Mouse (Mus musculus) forebrain, embryonic 10.5 days (tissue): ENCODE results near the gene Mrgpre. TPM values are rescaled to one million over a fixed set of nuclear protein-coding genes. Genes with fewer than 3 reads are reported as not detected.

ENCODE experiments used
- DNase-seq: peaks from one replicate; pipeline ENCODE4 v3.0.0-alpha.2; 2017; ENCODE audit warnings: low spot score; ENCODE audit errors: extremely low spot score
- H3K27ac ChIP-seq: fragments of 300-500 bp; sonication (generic); 2 replicates; pipeline ENCODE4 v1.5.1; 2016; ENCODE audit warnings: mild to moderate bottlenecking
- H3K27me3 ChIP-seq: fragments of 300-500 bp; sonication (generic); 2 replicates; pipeline ENCODE4 v1.6.1; 2016; ENCODE audit warnings: mild to moderate bottlenecking; ENCODE audit not compliant: poor library complexity, severe bottlenecking
- H3K36me3 ChIP-seq: fragments of 300-500 bp; sonication (generic); replicated peaks from 2 replicates; pipeline ENCODE4 v1.6.1; 2016; ENCODE audit warnings: mild to moderate bottlenecking, moderate library complexity
- H3K4me1 ChIP-seq: fragments of 300-500 bp; sonication (generic); 2 replicates; pipeline ENCODE4 v1.6.1; 2016
- H3K4me3 ChIP-seq: fragments of 300-500 bp; sonication (generic); 2 replicates; pipeline ENCODE4 v1.5.1; 2016; ENCODE audit warnings: mild to moderate bottlenecking, moderate library complexity
- H3K9me3 ChIP-seq: fragments of 300-500 bp; sonication (generic); 2 replicates; pipeline ENCODE4 v1.6.1; 2016; ENCODE audit warnings: mild to moderate bottlenecking, moderate library complexity
- WGBS: fragments of 180-500 bp; shearing (Covaris S2); methylation state at CpG from one replicate; pipeline ENCODE4 v1.1.7; 2016; 5-methylcytosine and 5-hydroxymethylcytosine counted together
- polyA plus RNA-seq: library from polyadenylated mRNA; unstranded; fragments of >200 nt; fragmentation: Nextera tagmentation; extraction: Ambion mirVana; gene quantifications from 2 replicates; pipeline ENCODE4 v1.2.1, GENCODE M21; 2016

Mrgpre gene
- polyA plus RNA-seq = 1.4 and 1.5 TPM in 2 replicates

DNA sequence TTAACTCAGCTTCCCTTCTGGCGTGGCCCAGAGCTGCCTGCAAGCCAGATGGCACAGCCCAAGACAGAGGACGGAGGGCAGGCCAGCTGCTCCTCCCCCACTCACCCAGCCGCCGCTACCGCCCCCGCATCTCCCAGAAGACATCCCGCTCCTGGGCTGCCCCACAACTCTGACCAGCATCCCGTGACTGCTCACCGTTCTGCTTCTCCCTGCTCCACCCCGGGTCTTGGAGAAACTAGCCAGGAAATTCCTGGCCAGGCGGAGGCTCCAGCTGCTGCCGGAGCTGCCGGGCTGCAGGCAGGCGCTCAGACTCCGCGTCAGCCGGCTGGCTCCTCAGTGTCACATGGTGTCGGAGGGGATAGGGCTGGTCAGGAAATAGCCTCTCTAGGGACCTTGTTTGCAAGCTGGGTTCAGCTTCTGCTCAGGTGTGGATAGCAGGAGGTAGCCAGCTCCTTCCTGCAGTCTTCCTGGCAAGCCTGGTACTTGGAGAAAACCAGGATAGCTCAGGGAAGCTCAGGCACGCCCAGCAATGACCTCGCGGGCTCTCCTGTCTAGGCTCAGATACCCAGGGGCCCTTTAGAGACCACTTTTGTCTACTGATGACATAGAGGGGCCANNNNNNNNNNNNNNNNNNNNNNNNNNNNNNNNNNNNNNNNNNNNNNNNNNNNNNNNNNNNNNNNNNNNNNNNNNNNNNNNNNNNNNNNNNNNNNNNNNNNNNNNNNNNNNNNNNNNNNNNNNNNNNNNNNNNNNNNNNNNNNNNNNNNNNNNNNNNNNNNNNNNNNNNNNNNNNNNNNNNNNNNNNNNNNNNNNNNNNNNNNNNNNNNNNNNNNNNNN is at the start of gene Mrgpre:
TSS of gene Mrgpre (minus strand) at position 505 of the 834 bp plus-strand sequence.
- peak; percentile 62 for DNase-seq
- 4% methylated on average over 21 of the region's 21 CpGs for WGBS
- H3K36me3 ChIP-seq = no peaks in the 10 kb centered on the region
- no peaks in the 10 kb centered on the region for H3K9me3 ChIP-seq
- H3K4me1 ChIP-seq = peaks cover 29% of the 10 kb centered on the region
- H3K27me3 ChIP-seq = peaks cover 50% of the 10 kb centered on the region
- peak within 1 kb of the TSS; percentile 83 for H3K27ac ChIP-seq
- H3K4me3 ChIP-seq = peak within 1 kb of the TSS; percentile 59

DNA sequence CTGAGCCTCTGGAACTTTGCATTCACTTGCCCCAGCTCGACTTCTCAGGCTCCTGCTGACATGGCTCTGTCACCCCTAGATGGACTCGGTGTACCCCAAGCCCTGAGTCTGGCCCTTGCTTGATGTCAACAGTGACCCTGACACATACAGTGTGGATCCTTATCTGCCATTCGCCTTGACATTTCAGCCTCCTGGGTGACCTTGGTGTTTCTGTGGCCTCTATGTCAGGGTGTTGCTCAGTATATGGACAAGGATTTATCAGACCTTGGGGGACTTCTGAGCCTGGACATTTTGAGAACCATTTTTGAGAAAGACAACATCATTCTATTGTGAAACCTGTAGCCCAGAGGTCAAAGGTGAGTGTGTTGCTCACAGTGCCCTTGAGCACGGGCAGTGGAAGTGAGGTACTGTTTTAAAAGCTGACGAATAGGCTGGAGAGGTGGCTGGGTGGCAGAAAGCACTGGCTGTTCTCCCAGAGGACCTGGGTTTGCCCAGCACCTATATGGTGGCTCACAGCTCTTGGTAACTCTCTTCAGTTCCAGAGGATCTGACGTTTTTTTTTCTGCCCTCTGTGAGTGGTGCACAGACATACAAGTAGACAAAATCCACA is 49.4 kb upstream of the Mrgpre start:
- H3K36me3 ChIP-seq = peaks cover 72% of the 10 kb centered on the region
- no peak overlapping the region for H3K4me3 ChIP-seq
- H3K9me3 ChIP-seq = no peaks in the 10 kb centered on the region
- no peak overlapping the region for H3K27ac ChIP-seq
- 86% methylated on average over 6 of the region's 6 CpGs for WGBS
- H3K27me3 ChIP-seq = no peaks in the 10 kb centered on the region
- no peak for DNase-seq
- peaks cover 45% of the 10 kb centered on the region for H3K4me1 ChIP-seq

DNA sequence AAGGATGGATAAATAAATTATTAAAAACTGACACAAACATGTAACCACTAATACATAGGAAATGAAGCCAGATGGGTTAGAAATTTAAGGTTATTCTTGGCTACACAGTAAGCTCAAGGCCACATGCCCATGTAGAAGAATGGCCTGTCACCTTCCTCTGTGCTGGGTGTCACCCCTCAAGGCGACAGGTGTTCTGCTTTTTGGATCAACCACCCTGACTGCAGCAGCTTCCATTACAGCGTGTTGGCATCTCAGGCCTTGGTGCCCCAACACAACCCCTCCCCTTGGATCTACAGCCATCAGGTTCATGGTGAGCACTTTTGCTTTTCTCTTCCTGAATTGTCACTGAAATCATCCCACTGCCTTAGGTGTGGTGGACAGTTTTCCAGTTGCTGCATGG is 48.3 kb upstream of the Mrgpre start:
- Histone ChIP-seq H3K27me3 (no peaks in the 10 kb centered on the region), H3K9me3 (no peaks in the 10 kb centered on the region), H3K36me3 (peaks cover 61% of the 10 kb centered on the region), H3K4me1 (peaks cover 45% of the 10 kb centered on the region), H3K27ac (no peak overlapping the region), H3K4me3 (no peak overlapping the region)
- WGBS = 88% methylated on average over 2 of the region's 2 CpGs
- DNase-seq = no peak

DNA sequence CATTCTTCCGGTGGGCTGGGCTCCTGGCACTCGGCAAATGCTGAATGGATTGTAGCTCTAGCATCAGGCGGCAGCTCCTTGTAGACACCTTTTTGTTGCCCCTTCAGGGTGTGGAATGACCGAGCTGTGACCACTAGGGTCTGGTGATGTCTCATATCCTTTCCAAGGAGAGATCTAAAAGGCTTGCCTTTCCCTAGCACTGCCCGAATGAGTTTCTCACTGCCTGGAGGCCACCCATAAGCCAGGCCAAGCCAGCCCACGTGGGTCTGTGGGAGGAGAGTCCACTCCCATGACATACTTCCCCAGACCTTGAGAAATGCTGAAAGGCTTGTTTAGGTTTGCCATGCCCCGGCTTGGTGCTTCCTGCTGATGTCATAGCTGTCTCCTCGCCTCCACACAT is 47.9 kb upstream of the Mrgpre start:
- 88% methylated on average over 8 of the region's 8 CpGs for WGBS
- peaks cover 45% of the 10 kb centered on the region for H3K4me1 ChIP-seq
- H3K9me3 ChIP-seq = no peaks in the 10 kb centered on the region

DNA sequence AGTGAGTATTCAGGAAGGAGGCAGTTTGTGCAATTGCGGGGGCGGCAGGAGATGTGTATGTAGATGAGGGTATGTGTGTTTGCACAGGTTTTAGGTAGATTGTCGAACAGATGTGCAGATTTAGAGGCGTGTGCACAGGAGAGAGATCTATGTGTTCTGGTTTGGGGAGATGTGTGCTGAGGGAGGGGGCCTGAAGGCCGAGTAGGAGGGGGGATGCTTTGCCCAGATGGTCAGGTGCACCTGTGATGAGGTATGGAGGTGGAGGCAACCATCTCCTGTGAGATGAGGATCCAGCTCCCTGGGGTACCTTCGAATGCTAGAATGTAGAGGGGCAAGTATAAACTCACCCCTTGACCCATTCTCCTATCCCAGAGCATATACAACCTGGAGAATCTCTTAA is 46.1 kb upstream of the Mrgpre start:
- H3K27ac ChIP-seq = peak overlapping the region; percentile 95
- peak overlapping the region; percentile 71 for H3K4me3 ChIP-seq
- WGBS = 17% methylated on average over 6 of the region's 6 CpGs
- no peak for DNase-seq
- no peaks in the 10 kb centered on the region for H3K27me3 ChIP-seq
- H3K36me3 ChIP-seq = peaks cover 39% of the 10 kb centered on the region
- H3K4me1 ChIP-seq = peaks cover 41% of the 10 kb centered on the region
- H3K9me3 ChIP-seq = no peaks in the 10 kb centered on the region

More for the DNA sequence above, 47.9 kb upstream of the Mrgpre start:
- H3K27ac ChIP-seq = no peak overlapping the region
- H3K4me3 ChIP-seq = no peak overlapping the region
- peaks cover 57% of the 10 kb centered on the region for H3K36me3 ChIP-seq
- H3K27me3 ChIP-seq = no peaks in the 10 kb centered on the region
- no peak for DNase-seq

DNA sequence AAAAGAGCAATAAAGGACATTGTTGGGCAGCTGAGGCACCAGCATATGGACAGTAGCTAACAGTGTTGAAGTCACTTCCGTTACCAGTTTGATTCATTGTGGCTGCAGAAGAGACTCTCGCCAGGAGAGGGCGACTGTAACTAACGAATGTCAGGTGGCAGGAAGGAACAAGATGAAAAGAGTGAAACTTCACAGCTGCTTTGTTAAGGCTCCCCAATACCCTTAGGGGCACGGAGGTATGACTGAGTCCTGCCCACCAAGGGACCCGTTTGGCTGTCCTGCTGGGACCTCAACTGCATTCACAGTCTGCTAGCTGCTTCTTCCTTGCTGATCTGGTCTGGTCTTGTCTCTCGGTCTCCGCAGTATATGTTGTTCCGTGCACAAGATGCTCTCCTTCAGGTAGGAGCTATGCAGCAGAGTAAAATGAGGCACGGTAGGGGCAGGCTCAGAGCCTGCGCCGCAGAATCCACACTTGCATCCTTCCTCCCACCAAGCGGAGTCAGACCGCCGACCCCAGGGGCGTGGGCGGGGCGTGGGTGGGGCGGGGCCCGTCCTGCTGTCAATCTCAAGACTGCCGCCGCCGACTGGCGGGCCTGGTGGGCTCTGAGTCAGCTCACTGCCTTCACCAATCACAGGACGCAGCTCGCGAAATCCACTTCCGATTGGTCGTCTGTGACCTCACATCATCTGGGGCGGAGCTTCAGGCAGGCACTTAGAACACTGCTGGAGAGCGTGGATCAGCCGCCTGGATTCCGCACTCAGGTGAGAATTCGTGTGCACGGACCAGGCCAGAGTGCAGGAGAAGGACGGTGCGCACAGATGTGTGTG is 45.4 kb upstream of the Mrgpre start:
- Histone ChIP-seq H3K9me3 (no peaks in the 10 kb centered on the region), H3K36me3 (peaks cover 35% of the 10 kb centered on the region), H3K4me1 (peaks cover 35% of the 10 kb centered on the region), H3K4me3 (peak overlapping the region; percentile 71), H3K27ac (peak overlapping the region; percentile 95), H3K27me3 (no peaks in the 10 kb centered on the region)
- 1% methylated on average over 37 of the region's 37 CpGs for WGBS
- peak; percentile 97 for DNase-seq

DNA sequence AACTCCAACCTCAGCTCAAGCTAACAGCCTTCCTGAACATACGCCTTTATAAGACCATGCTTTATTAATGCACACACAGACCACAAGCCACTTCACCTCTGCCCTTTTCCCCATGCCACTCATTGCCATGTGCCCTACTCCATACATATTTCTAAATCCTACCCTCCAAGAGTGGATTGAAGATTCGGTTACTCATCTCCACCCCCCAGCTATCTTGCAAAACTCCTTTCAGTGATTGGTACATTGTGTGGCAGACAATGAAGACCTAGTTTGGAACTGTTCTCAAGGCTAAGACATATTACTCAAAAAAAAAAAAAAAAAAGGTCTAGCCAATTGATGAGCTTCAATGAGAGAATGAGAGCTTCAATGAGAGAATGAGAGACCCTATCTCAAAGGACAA is 42.7 kb upstream of the Mrgpre start:
- peaks cover 32% of the 10 kb centered on the region for H3K4me1 ChIP-seq
- H3K36me3 ChIP-seq = peaks cover 8% of the 10 kb centered on the region
- no peak for DNase-seq
- WGBS = 90% methylated on average over 2 of the region's 2 CpGs
- no peaks in the 10 kb centered on the region for H3K9me3 ChIP-seq
- H3K27ac ChIP-seq = no peak overlapping the region
- no peaks in the 10 kb centered on the region for H3K27me3 ChIP-seq
- no peak overlapping the region for H3K4me3 ChIP-seq

DNA sequence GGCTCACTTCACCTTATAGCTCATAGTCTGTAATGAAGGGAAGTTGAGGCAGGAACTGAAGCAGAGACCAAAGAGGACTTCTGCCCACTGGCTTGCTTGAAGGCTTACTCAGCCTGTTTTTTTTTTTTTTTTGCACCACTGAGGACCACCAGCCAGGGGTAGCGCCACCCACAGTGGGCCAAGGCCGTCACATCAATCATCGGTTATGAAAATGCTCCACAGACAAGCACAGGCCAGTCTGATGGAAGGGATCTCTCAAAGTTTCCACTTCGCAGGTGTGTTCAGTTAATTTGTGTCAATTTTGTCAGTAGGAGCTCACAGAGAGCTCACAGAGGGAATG is 38.9 kb upstream of the Mrgpre start:
- Histone ChIP-seq H3K27ac (peak overlapping the region; percentile 91), H3K4me3 (peak overlapping the region; percentile 75), H3K4me1 (peaks cover 22% of the 10 kb centered on the region), H3K27me3 (no peaks in the 10 kb centered on the region), H3K36me3 (peaks cover 16% of the 10 kb centered on the region), H3K9me3 (no peaks in the 10 kb centered on the region)
- DNase-seq = no peak
- 81% methylated on average over 4 of the region's 4 CpGs for WGBS

DNA sequence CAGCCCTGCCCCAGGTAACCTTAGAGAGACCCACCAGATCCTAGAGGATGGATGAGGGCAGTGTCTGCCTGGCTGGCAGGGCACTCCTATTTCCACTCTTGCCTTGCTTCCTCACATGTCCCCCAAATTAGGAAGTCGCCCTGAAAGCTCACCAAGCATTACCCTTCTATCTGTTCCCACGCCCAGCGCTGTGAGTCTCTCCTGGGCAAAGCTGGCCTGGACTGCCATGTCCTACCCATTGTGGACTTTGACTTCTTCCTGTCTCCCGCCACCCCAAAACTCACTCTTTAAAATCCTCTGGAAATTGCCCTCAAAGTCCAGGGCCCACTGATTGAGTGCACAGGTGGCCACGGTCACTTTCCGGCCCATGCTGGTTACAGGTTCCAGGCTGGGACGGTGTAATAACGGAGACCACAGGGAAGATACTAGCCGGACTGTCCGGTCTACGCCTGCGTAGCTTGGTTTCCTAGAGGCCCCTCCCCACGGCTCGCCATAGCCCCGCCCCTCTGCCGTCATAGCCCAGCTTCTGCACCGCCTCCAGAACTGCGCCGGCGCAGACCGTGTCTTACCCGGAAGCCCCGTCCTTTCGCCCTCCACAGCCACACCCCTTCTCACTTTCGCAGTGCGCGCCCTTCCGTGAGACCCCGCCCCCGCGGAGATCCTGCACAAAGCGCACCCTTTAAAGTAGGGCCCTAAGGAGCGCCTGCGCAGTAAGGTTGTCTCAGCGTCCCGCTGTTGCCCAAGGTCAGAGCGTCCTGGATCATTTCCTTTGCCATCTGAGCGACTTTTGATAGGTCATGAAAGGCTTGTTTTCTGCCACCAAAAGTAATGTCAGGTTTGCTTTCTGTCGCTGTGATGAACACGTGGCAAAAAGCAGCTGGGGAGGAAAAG is 38.3 kb upstream of the Mrgpre start, which contains the start of the genes Nadsyn1 and Dhcr7:
TSS of gene Nadsyn1 (minus strand) at position 475 of the 891 bp plus-strand sequence.
TSS of gene Dhcr7 (plus strand) at position 771 of the 891 bp plus-strand sequence.
- no peaks in the 10 kb centered on the region for H3K9me3 ChIP-seq
- under 1% methylated on average over 40 of the region's 40 CpGs for WGBS
- peak within 1 kb of the TSS; percentile 75 for H3K4me3 ChIP-seq
- H3K27ac ChIP-seq = peak within 1 kb of the TSS; percentile 91
- H3K4me1 ChIP-seq = peaks cover 22% of the 10 kb centered on the region
- no peaks in the 10 kb centered on the region for H3K27me3 ChIP-seq
- peak; percentile 99 for DNase-seq
- H3K36me3 ChIP-seq = peaks cover 20% of the 10 kb centered on the region

DNA sequence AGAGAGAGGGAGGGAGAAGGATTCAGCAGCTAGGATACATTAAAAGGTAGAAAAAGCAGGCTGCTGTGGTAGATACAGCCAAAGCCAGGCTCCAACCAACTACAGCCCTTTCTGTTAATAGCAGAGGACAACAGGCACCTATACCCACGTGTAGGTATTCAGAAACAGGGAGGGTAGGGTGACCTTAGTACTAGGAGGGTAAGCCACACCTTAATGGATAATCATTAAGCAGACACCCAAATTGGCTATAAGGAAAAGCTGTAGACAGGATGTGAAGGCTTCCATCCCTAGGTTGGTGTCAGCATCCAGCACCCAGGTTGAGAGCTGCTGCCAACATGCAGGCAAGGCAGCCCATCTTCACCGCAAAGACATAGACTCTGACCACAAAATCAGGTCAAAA is 36.9 kb upstream of the Mrgpre start:
- no peak for DNase-seq
- H3K27ac ChIP-seq = no peak overlapping the region
- H3K9me3 ChIP-seq = no peaks in the 10 kb centered on the region
- H3K4me1 ChIP-seq = peaks cover 22% of the 10 kb centered on the region
- H3K4me3 ChIP-seq = no peak overlapping the region
- no peaks in the 10 kb centered on the region for H3K27me3 ChIP-seq
- H3K36me3 ChIP-seq = peaks cover 34% of the 10 kb centered on the region
- 85% methylated on average over 2 of the region's 2 CpGs for WGBS

DNA sequence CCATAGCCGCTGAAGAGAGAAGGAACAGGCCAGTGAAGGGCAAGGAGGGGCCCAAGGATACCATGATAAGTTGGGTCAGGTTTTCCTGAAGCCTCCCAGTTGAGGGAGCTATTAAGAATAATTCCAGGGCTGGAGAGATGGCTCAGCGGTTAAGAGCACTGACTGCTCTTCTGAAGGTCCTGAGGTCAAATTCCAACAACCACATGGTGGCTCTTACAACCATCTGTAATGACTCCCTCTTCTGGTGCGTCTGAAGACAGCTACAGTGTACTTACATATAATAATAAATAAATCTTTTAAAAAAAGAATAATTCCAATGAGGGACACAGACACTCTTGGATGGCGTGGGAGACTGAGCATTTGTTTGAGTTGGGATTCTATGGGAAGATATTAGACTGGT is 34.9 kb upstream of the Mrgpre start:
- peaks cover 22% of the 10 kb centered on the region for H3K4me1 ChIP-seq
- peaks cover 53% of the 10 kb centered on the region for H3K36me3 ChIP-seq
- H3K4me3 ChIP-seq = no peak overlapping the region
- no peak for DNase-seq
- WGBS = 83% methylated on average over 4 of the region's 4 CpGs
- no peaks in the 10 kb centered on the region for H3K9me3 ChIP-seq
- no peak overlapping the region for H3K27ac ChIP-seq
- no peaks in the 10 kb centered on the region for H3K27me3 ChIP-seq

DNA sequence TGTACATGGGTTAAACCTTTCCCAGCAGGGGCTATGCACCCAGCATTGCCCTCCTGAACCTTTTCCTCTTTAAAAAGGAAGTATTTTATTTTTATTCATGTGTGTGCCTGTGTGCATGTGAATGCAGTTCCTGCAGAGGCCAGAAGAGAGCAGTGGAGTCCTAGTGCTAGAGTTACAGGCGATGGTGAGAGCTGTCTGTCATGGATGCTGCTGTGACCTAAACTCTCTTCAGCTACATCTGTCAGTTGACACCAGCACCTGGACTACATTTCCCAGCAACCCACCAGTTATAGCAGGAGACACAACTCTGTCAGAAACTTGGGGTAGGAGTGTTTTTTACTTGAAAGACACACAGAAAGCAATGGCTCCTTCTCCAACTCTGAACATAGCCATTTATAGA is 24.6 kb upstream of the Mrgpre start:
- Histone ChIP-seq H3K36me3 (peaks cover 97% of the 10 kb centered on the region), H3K27me3 (no peaks in the 10 kb centered on the region), H3K4me1 (no peaks in the 10 kb centered on the region), H3K9me3 (no peaks in the 10 kb centered on the region), H3K4me3 (no peak overlapping the region), H3K27ac (no peak overlapping the region)
- no peak for DNase-seq
- WGBS = 45% methylated on average over 1 of the region's 1 CpGs
